Mouse (Mus musculus): ENCODE results near the gene Pkd1l3.

Pkd1l3 gene

GRCm38 (mm10) chr8:109632498-109632897, 18.2 kb downstream of the Pkd1l3 start:
- DNase-seq (ENCODE audit: low spot score): no peak

DNA sequence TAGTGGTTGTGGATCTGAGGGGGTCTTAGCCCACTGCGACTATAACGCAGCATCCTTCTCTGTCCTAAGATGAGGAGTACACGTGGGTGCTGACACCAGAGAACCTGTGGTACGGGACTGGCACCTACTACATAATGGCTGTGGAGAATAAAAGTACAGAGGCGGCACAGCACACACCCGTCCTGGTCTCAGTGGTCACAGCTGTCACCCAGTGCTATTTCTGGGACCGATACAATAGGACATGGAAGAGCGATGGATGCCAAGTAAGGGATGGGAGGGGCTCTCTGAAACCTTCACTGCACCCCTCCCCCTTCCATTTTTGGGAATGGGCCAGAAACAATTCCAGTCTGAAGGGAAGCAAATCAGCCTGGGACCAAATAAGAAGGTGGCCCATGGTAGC, 20.8 kb downstream of the Pkd1l3 start:
- no peak for DNase-seq (ENCODE audit: low spot score)

DNA sequence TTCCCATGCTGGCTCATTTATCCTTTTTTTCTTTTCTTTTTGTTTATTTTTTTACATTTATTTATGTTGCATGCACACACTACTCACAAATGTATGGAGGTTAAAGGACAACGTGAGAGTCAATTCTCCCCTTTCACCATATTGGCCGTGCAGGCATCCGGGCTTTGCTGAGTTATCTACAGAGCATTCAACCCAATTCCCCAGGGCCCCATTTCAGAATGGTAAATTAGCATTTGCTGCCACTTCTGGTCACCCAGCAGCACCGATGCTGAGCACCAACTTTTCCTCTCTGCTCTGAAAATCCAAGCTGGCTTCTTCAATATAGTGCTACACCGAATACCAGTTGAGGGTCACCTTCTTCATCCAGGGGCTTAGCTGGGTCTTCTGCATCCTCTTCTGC, 24.5 kb downstream of the Pkd1l3 start:
- no peak for DNase-seq (ENCODE audit: low spot score)

DNA sequence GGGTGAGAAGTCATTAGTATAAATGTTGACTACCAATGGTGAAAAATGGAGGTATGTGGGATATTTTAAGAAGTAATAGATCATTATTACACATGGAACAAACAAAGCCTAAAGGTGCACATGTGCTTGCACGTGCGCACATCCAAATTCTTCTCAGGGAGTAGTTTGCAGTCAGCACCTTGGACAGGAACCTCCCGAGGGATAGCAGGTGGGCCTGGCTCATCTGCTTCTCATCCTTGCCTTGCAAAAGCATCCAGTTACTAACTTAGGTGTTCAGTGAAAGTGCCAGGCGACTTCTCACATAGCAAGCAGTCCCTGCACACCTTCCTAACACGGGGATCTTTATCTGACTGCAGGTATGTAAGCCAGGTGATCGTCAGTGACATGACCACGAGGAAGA, 26.1 kb downstream of the Pkd1l3 start:
- no peak for DNase-seq (ENCODE audit: low spot score)

- no peak for DNase-seq (ENCODE audit: low spot score)
These were observed 26.9 kb downstream of the Pkd1l3 start for GRCm38 (mm10) chr8:109641236-109641635.

DNA sequence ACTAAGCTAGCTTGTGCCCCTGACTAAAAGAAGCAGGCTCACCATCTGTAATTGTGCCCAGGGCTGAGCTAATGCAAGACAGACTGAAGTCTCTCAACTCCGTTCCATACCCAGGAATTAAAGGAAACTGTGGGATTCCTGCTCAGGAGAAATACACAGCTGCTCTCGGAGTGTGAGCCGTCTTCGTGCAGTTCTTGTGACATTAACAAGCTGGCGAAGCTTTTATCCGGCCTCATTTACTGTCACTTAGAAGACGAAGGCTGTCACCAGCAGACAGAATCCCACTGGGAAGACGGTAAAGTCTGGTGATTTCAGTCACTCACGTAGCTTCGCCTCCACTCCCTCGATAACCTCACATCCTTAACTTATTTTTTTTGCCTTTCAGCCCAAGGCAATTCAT, 33.0 kb downstream of the Pkd1l3 start:
- DNase-seq (ENCODE audit: low spot score): no peak

- no peak for DNase-seq (ENCODE audit: low spot score)
These were observed 34.2 kb downstream of the Pkd1l3 start for GRCm38 (mm10) chr8:109648469-109648868.

- DNase-seq (ENCODE audit: low spot score): no peak
These were observed 36.5 kb downstream of the Pkd1l3 start for GRCm38 (mm10) chr8:109650801-109651200.

- DNase-seq (ENCODE audit: low spot score): no peak
These were observed 42.5 kb downstream of the Pkd1l3 start for GRCm38 (mm10) chr8:109656860-109657259.

GRCm38 (mm10) chr8:109662328-109662727, 48.0 kb downstream of the Pkd1l3 start:
- DNase-seq (ENCODE audit: low spot score): peak; percentile 33

DNA sequence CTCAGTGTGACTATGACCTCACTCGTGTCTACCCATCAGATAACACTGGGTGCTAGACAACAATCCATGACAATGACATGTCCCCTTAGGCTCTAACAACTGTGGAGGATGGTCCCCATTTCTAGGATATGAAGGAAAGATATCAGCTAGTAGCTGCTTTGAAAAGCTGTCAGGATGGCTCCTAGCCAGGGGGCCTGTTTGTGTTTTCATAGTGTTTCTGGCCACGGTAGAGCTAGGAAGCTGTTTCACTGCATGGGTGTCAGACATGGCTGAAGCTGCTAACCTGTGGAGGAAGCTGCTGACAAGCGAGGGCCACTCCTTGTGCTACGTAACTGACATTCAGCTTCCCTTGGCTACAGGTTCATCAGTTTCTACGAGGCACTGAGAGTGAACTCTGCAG, 52.3 kb downstream of the Pkd1l3 start:
- no peak for DNase-seq (ENCODE audit: low spot score)

DNA sequence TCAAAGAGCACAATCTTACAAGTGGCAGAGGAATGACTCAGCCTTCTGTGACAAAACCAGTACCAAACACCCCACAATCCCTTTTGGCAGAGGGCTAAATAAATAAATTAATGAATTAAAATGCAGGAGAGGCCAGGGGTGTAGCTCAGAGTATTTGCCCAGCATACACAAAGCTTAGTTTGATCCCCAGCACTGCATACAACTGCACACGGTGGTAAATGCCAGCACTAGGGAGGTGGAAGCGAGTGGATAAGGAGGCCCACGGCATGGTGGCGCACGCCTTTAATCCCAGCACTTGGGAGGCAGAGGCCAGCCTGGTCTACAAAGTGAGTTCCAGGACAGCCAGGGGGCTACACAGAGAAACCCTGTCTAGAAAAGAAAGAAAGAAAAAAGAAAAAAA, 58.3 kb downstream of the Pkd1l3 start:
- no peak for DNase-seq (ENCODE audit: low spot score)

GRCm38 (mm10) chr8:109673596-109673995, 59.3 kb downstream of the Pkd1l3 start:
- DNase-seq (ENCODE audit: low spot score): no peak

DNA sequence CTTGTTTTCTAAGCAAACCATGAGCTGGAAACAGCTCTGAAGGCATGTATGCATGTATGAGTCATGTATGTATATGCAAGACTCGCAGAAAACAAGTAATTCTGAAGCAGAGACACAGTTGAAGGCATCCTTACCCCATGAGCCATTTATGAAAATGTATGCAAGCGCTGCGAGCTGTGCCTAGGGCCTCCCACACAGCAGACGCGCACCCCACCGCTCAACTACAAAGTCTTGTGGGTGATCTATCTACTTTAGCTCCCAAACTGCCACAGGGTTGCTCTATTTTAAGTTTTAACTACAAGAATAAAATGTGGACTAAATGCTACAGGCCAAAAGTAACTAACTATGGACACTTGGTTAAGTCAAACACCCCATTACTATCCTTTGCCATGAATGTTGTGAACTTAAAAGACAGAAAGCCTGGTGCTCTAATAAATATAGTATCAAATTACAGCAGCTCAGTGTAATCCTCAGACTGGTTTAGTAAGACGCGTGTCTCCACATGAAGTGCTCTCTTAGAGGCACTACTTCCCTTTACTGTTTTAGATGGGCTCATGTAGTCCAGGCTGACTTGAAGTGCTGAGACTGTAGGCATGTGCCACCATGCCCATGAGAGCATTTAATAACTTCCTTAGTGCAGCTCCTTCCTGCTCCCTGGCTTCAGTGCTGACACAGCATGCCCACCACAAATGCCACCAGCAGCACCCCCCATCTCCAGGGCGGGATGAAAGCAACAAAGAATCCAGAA, 61.8 kb downstream of the Pkd1l3 start:
- DNase-seq (ENCODE audit: low spot score): no peak

GRCm38 (mm10) chr8:109681535-109681934, 67.2 kb downstream of the Pkd1l3 start:
- no peak for DNase-seq (ENCODE audit: low spot score)

GRCm38 (mm10) chr8:109682120-109682519, 67.8 kb downstream of the Pkd1l3 start:
- DNase-seq (ENCODE audit: low spot score): no peak

DNA sequence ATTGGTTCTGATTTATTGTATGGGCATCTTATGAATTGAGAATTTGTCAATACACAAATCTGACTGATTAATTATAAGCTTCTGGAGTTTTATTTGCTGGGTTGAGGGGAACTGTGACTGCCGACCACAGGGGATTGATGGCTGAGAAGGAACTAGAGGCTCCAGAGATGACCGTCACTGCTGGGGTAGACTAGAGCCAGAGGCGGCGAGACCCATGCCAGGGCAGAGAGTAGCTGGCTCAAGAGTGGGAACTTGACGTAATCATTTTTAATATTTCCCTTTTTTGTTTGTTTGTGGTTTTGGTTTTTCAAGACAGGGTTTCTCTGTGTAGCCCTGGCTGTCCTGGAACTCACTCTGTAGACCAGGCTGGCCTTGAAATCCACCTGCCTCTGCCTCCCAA, 72.9 kb downstream of the Pkd1l3 start:
- no peak for DNase-seq (ENCODE audit: low spot score)

DNA sequence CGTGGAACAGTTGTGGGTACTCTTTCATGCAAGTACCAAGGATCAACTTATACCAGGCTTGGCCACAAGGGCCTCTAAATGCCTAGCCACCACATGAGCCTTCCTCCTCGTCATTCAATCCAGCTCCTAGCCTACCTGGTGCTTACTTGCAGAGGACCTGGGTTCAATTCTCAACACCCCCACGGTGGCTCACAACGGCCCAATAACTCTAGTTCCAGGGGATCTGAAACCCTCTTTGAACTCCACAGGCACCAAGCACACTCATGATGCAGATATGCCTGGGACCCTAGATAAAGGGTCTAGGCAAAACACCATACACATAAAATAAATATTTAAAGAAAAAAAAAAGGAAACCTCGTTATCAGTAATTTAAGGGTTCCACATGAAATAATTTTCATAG, 77.5 kb downstream of the Pkd1l3 start:
- DNase-seq (ENCODE audit: low spot score): no peak

GRCm38 (mm10) chr8:109692443-109693145, 78.3 kb downstream of the Pkd1l3 start:
- DNase-seq (ENCODE audit: low spot score): no peak

DNA sequence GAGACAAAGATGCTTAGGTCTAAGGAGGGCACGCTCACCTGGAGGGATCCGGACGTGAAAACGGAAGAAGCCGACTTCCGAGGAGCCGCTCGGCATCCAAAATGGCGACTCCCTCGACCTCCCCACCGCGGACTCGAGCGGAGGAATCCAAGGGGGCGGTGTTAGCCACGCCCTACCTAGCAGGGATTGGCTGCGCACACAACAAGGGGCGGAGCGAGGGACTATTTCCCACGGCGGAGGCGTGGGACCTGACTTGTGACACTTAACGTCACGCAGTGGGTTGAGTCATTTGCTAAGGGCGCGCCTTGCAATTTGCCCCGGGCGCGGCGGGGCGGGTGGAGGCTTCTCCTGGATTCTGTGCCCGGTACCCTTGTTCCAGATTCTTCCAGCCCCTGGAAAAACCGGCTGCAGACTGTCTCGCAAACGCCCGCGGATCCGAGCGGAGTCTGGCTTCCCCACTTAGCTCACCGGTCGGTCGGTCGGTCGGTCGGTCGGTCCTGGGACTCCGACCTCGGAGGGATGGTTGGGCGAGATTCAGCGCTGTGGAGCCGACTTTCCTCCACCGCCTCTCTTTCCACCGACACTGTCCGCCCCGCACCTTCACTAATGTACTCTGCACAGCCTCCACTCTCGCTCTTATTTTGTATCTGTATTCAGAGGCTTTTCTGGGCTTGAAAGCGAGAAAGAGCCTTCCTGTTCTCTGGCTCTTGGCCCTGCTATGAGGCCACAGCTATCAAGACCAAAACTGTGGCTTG, 79.0 kb downstream of the Pkd1l3 start, which contains the start of gene Ist1:
Ist1 (minus strand) TSS at position 115 of the 755 bp plus-strand sequence.
- peak; percentile 96 for DNase-seq (ENCODE audit: low spot score)

- no peak for DNase-seq (ENCODE audit: low spot score)
These were observed 79.8 kb downstream of the Pkd1l3 start for GRCm38 (mm10) chr8:109694154-109694553.

GRCm38 (mm10) chr8:109697754-109698153, 83.4 kb downstream of the Pkd1l3 start:
- no peak for DNase-seq (ENCODE audit: low spot score)

- DNase-seq (ENCODE audit: low spot score): no peak
These were observed 84.2 kb downstream of the Pkd1l3 start for GRCm38 (mm10) chr8:109698477-109698876.
